Mouse (Mus musculus) midbrain, postnatal 0 days (tissue): Measurements from ENCODE around the gene Smyd1. TPM values are rescaled to one million over a fixed set of nuclear protein-coding genes. Genes with fewer than 3 reads are reported as not detected.

Source experiments
- ATAC-seq: fragments of 200-750 bp; cut with Nextera tagmentation; 2 replicates; pipeline ENCODE4 v1.8.0; 2017; ENCODE audit warnings: moderate number of reproducible peaks, mild to moderate bottlenecking, moderate TSS enrichment, moderate library complexity; ENCODE audit not compliant: low FRiP score
- DNase-seq: peaks from one replicate; pipeline ENCODE4 v3.0.0-alpha.2; 2015; ENCODE audit warnings: low spot score
- H3K27ac ChIP-seq: fragments of 300-500 bp; sonication (generic); 2 replicates; pipeline ENCODE4 v1.5.1; 2014; ENCODE audit warnings: low read depth, mild to moderate bottlenecking, low read length, mixed read lengths
- H3K27me3 ChIP-seq: fragments of 300-500 bp; sonication (generic); 2 replicates; pipeline ENCODE4 v1.6.1; 2014; ENCODE audit warnings: low read length, control low read depth, mixed read lengths; ENCODE audit not compliant: insufficient read depth
- H3K36me3 ChIP-seq: fragments of 300-500 bp; sonication (generic); 2 replicates; pipeline ENCODE4 v1.6.1; 2014; ENCODE audit warnings: low read length, control low read depth, mixed read lengths; ENCODE audit not compliant: insufficient read depth
- H3K4me1 ChIP-seq: fragments of 300-500 bp; sonication (generic); 2 replicates; pipeline ENCODE4 v1.6.1; 2014; ENCODE audit warnings: mild to moderate bottlenecking, control low read depth, antibody characterized with exemption, low read length, mixed read lengths; ENCODE audit not compliant: insufficient read depth
- H3K4me2 ChIP-seq: fragments of 300-500 bp; sonication (generic); 2 replicates; pipeline ENCODE4 v1.6.1; 2014; ENCODE audit warnings: low read depth, mild to moderate bottlenecking, low read length, mixed read lengths; ENCODE audit not compliant: poor library complexity, severe bottlenecking
- H3K4me3 ChIP-seq: fragments of 300-500 bp; sonication (generic); 2 replicates; pipeline ENCODE4 v1.5.1; 2014; ENCODE audit warnings: low read depth, mild to moderate bottlenecking, low read length, moderate library complexity
- H3K9ac ChIP-seq: fragments of 300-500 bp; sonication (generic); replicated peaks from 2 replicates; pipeline ENCODE4 v1.6.1; 2014; ENCODE audit warnings: mild to moderate bottlenecking, low read length, moderate library complexity, mixed read lengths; ENCODE audit not compliant: poor library complexity, severe bottlenecking
- H3K9me3 ChIP-seq: fragments of 300-500 bp; sonication (generic); 2 replicates; pipeline ENCODE4 v1.6.1; 2016; ENCODE audit warnings: low read length, control low read depth
- CTCF ChIP-seq: IDR thresholded peaks from 2 replicates; pipeline ENCODE4 v1.5.1; 2016; ENCODE audit warnings: antibody characterized with exemption, mild to moderate bottlenecking
- WGBS: fragments of 180-500 bp; shearing (Covaris S2); extraction: QIAGEN DNeasy Blood & Tissue Kit; methylation state at CpG from one replicate; pipeline ENCODE4 v1.1.7; 2014; 5-methylcytosine and 5-hydroxymethylcytosine counted together
- polyA plus RNA-seq: library from polyadenylated mRNA; unstranded; fragments of >200 nt; fragmentation: Nextera tagmentation; extraction: Ambion mirVana; gene quantifications from 2 replicates; pipeline ENCODE4 v1.2.1, GENCODE M21; 2015
- total RNA-seq: library from RNA; depleted of rRNA; stranded (reverse); fragments of >200 nt; gene quantifications from 2 replicates; pipeline ENCODE4 v1.2.3, GENCODE M21; 2014

Gene Smyd1
- total and polyA plus RNA-seq, 2 experiments from 2014 or later, result 0.30 to 1.3 TPM

GRCm38 (mm10) chr6:71262142-71262833 lies 59.7 kb downstream of the Smyd1 start:
- whole genome bisulfite sequencing, result 77% methylated on average over 8 of the region's 8 CpGs
- Histone ChIP-seq H3K9me3 (no peaks in the 10 kb centered on the region), H3K4me2 (no peak overlapping the region), H3K9ac (no peak overlapping the region), H3K27ac (no peak overlapping the region), H3K36me3 (no peaks in the 10 kb centered on the region), H3K27me3 (no peaks in the 10 kb centered on the region), H3K4me1 (no peaks in the 10 kb centered on the region), H3K4me3 (no peak overlapping the region)
- no peak for TF ChIP-seq CTCF
- DNase-seq (no peak), ATAC-seq (no peak)

- Histone ChIP-seq H3K4me1 (no peaks in the 10 kb centered on the region), H3K36me3 (no peaks in the 10 kb centered on the region), H3K9ac (no peak overlapping the region), H3K4me3 (no peak overlapping the region), H3K9me3 (no peaks in the 10 kb centered on the region), H3K4me2 (no peak overlapping the region), H3K27ac (no peak overlapping the region), H3K27me3 (no peaks in the 10 kb centered on the region)
- WGBS, result 90% methylated on average over 3 of the region's 3 CpGs
- DNase-seq (no peak), ATAC-seq (no peak)
- TF ChIP-seq CTCF, result no peak
These were observed 61.0 kb downstream of the Smyd1 start for GRCm38 (mm10) chr6:71261060-71261459.

- H3K36me3 ChIP-seq, result no peaks in the 10 kb centered on the region
- 60% methylated on average over 6 of the region's 6 CpGs for WGBS
- no peak overlapping the region for H3K4me3 ChIP-seq
- TF ChIP-seq CTCF, result no peak
- no peaks in the 10 kb centered on the region for H3K4me1 ChIP-seq
- no peaks in the 10 kb centered on the region for H3K27me3 ChIP-seq
- no peak overlapping the region for H3K9ac ChIP-seq
- no peak overlapping the region for H3K4me2 ChIP-seq
- no peak for ATAC-seq
- H3K27ac ChIP-seq, result no peak overlapping the region
- DNase-seq, result no peak
- H3K9me3 ChIP-seq, result no peaks in the 10 kb centered on the region
These were observed 61.9 kb downstream of the Smyd1 start for GRCm38 (mm10) chr6:71260051-71260640.

GRCm38 (mm10) chr6:71259166-71259565 lies 62.9 kb downstream of the Smyd1 start:
- ATAC-seq, result no peak
- Histone ChIP-seq H3K36me3 (no peaks in the 10 kb centered on the region), H3K4me3 (no peak overlapping the region), H3K4me2 (no peak overlapping the region), H3K27me3 (no peaks in the 10 kb centered on the region), H3K4me1 (no peaks in the 10 kb centered on the region), H3K9ac (no peak overlapping the region), H3K9me3 (no peaks in the 10 kb centered on the region), H3K27ac (no peak overlapping the region)
- DNase-seq, result no peak
- no peak for TF ChIP-seq CTCF
- WGBS, result 88% methylated on average over 4 of the region's 4 CpGs

GRCm38 (mm10) chr6:71258562-71258961 lies 63.5 kb downstream of the Smyd1 start:
- WGBS, result 87% methylated on average over 2 of the region's 2 CpGs
- TF ChIP-seq CTCF, result no peak
- Histone ChIP-seq H3K4me2 (no peak overlapping the region), H3K27me3 (no peaks in the 10 kb centered on the region), H3K4me1 (no peaks in the 10 kb centered on the region), H3K9ac (no peak overlapping the region), H3K36me3 (no peaks in the 10 kb centered on the region), H3K27ac (no peak overlapping the region), H3K4me3 (no peak overlapping the region), H3K9me3 (no peaks in the 10 kb centered on the region)
- no peak for ATAC-seq
- no peak for DNase-seq

- Histone ChIP-seq H3K4me1 (no peaks in the 10 kb centered on the region), H3K36me3 (no peaks in the 10 kb centered on the region), H3K27me3 (no peaks in the 10 kb centered on the region), H3K9me3 (no peaks in the 10 kb centered on the region), H3K27ac (no peak overlapping the region), H3K9ac (no peak overlapping the region), H3K4me2 (no peak overlapping the region), H3K4me3 (no peak overlapping the region)
- TF ChIP-seq CTCF, result no peak
- no peak for ATAC-seq
- 38% methylated on average over 1 of the region's 1 CpGs for WGBS
- no peak for DNase-seq
These were observed 64.7 kb downstream of the Smyd1 start for GRCm38 (mm10) chr6:71257375-71257774.
